Mouse (Mus musculus): ENCODE measurements around the gene Rhou. TPM values are rescaled to one million over a fixed set of nuclear protein-coding genes. Genes with fewer than 3 reads are reported as not detected.
"Not testable (repeated sequence)": the region's sequence is repeated elsewhere in the genome, so short reads cannot be mapped to it uniquely, and the experiment has no call there.

The Rhou gene
- 8.3 and 8.4 TPM in 2 replicates for polyA plus RNA-seq (2016; fragmentation: Nextera tagmentation; extraction: Ambion mirVana)

GRCm38 (mm10) chr8:123653308-123653993, at the start of gene Rhou:
Rhou (plus strand) TSS chr8:123653929.
- ATAC-seq (ENCODE audit: low FRiP score, low read depth), result peak; percentile 92
- H3K4me3 ChIP-seq, result peak within 1 kb of the TSS; percentile 73
- H3K27ac ChIP-seq (replicated peaks), result peak within 1 kb of the TSS; percentile 88
- no peaks in the 10 kb centered on the region for H3K9me3 ChIP-seq
- WGBS, result under 1% methylated on average over 31 of the region's 58 CpGs
- H3K36me3 ChIP-seq, result peaks cover 17% of the 10 kb centered on the region
- peak within 1 kb of the TSS; percentile 88 for H3K9ac ChIP-seq (replicated peaks)
- H3K27me3 ChIP-seq, result peaks cover 5% of the 10 kb centered on the region; the same call in 1 of the 2 replicates
- peak within 1 kb of the TSS; percentile 70 for H3K4me2 ChIP-seq (replicated peaks)
- H3K4me1 ChIP-seq, result peaks cover 19% of the 10 kb centered on the region

- H3K9ac ChIP-seq (replicated peaks); ATAC-seq (ENCODE audit: low FRiP score, low read depth); H3K27me3 ChIP-seq; H3K4me1 ChIP-seq; H3K9me3 ChIP-seq; H3K27ac ChIP-seq (replicated peaks); H3K4me3 ChIP-seq; H3K36me3 ChIP-seq; H3K4me2 ChIP-seq (replicated peaks): not testable (repeated sequence)
- 100% methylated on average over 1 of the region's 5 CpGs for WGBS
Observed at GRCm38 (mm10) chr8:123612652-123613051, 41.1 kb upstream of the Rhou start.

GRCm38 (mm10) chr8:123623523-123623922, 30.2 kb upstream of the Rhou start:
- H3K4me2 ChIP-seq (replicated peaks); H3K4me1 ChIP-seq; H3K9ac ChIP-seq (replicated peaks); H3K9me3 ChIP-seq; ATAC-seq (ENCODE audit: low FRiP score, low read depth); H3K36me3 ChIP-seq; H3K27ac ChIP-seq (replicated peaks); H3K4me3 ChIP-seq: not testable (repeated sequence)
- H3K27me3 ChIP-seq, result peaks cover 42% of the 10 kb centered on the region
- no CpG with 5 or more reads among the region's 39 CpGs for WGBS

- Histone ChIP-seq H3K27ac (replicated peaks) (no peak overlapping the region), H3K4me3 (no peak overlapping the region), H3K4me2 (replicated peaks) (no peak overlapping the region), H3K27me3 (peaks cover 45% of the 10 kb centered on the region), H3K9ac (replicated peaks) (no peak overlapping the region), H3K4me1 (peaks cover 9% of the 10 kb centered on the region; the same call in 1 of the 2 replicates), H3K36me3 (no peaks in the 10 kb centered on the region), H3K9me3 (no peaks in the 10 kb centered on the region)
- no peak for ATAC-seq (ENCODE audit: low FRiP score, low read depth)
- WGBS, result 52% methylated on average over 5 of the region's 5 CpGs
Observed at GRCm38 (mm10) chr8:123624274-123624673, 29.5 kb upstream of the Rhou start.

GRCm38 (mm10) chr8:123624702-123625101, 29.0 kb upstream of the Rhou start:
- Histone ChIP-seq H3K9ac (replicated peaks) (no peak overlapping the region), H3K4me2 (replicated peaks) (no peak overlapping the region), H3K4me1 (peaks cover 9% of the 10 kb centered on the region; the same call in 1 of the 2 replicates), H3K27ac (replicated peaks) (no peak overlapping the region), H3K4me3 (no peak overlapping the region), H3K9me3 (no peaks in the 10 kb centered on the region), H3K36me3 (no peaks in the 10 kb centered on the region), H3K27me3 (peaks cover 49% of the 10 kb centered on the region)
- ATAC-seq (ENCODE audit: low FRiP score, low read depth), result no peak
- 53% methylated on average over 1 of the region's 1 CpGs for WGBS

- Histone ChIP-seq H3K4me2 (replicated peaks) (no peak overlapping the region), H3K9me3 (no peaks in the 10 kb centered on the region), H3K9ac (replicated peaks) (no peak overlapping the region), H3K4me1 (peaks cover 9% of the 10 kb centered on the region; the same call in 1 of the 2 replicates), H3K27me3 (peaks cover 58% of the 10 kb centered on the region), H3K36me3 (no peaks in the 10 kb centered on the region), H3K4me3 (no peak overlapping the region), H3K27ac (replicated peaks) (no peak overlapping the region)
- 27% methylated on average over 2 of the region's 2 CpGs for WGBS
- ATAC-seq (ENCODE audit: low FRiP score, low read depth), result no peak
Observed at GRCm38 (mm10) chr8:123625717-123626116, 28.0 kb upstream of the Rhou start.

- Histone ChIP-seq H3K27me3 (peaks cover 65% of the 10 kb centered on the region), H3K4me2 (replicated peaks) (0 out of 2 replicates have a peak overlapping the region, but pooled peaks have one; percentile 57), H3K9ac (replicated peaks) (no peak overlapping the region), H3K4me1 (peaks cover 9% of the 10 kb centered on the region; the same call in 1 of the 2 replicates), H3K27ac (replicated peaks) (no peak overlapping the region), H3K4me3 (no peak overlapping the region), H3K9me3 (no peaks in the 10 kb centered on the region), H3K36me3 (no peaks in the 10 kb centered on the region)
- 65% methylated on average over 6 of the region's 6 CpGs for WGBS
- no peak for ATAC-seq (ENCODE audit: low FRiP score, low read depth)
Observed at GRCm38 (mm10) chr8:123627410-123628147, 26.1 kb upstream of the Rhou start.

GRCm38 (mm10) chr8:123628253-123628967, 25.3 kb upstream of the Rhou start:
- ATAC-seq (ENCODE audit: low FRiP score, low read depth), result 0 out of 2 replicates have a peak, but pooled peaks have one; percentile 38
- Histone ChIP-seq H3K36me3 (no peaks in the 10 kb centered on the region), H3K27ac (replicated peaks) (no peak overlapping the region), H3K4me2 (replicated peaks) (peak overlapping the region; percentile 57), H3K27me3 (peaks cover 72% of the 10 kb centered on the region), H3K9me3 (no peaks in the 10 kb centered on the region), H3K4me1 (peaks cover 9% of the 10 kb centered on the region; the same call in 1 of the 2 replicates), H3K9ac (replicated peaks) (no peak overlapping the region; the same call in 1 of the 2 replicates), H3K4me3 (peak overlapping the region; percentile 36)
- 3% methylated on average over 8 of the region's 8 CpGs for WGBS

- no peaks in the 10 kb centered on the region for H3K36me3 ChIP-seq
- no peak overlapping the region; the same call in 1 of the 2 replicates for H3K9ac ChIP-seq (replicated peaks)
- ATAC-seq (ENCODE audit: low FRiP score, low read depth), result 0 out of 2 replicates have a peak, but pooled peaks have one; percentile 27
- peaks cover 73% of the 10 kb centered on the region for H3K27me3 ChIP-seq
- H3K9me3 ChIP-seq, result no peaks in the 10 kb centered on the region
- H3K4me2 ChIP-seq (replicated peaks), result peak overlapping the region; percentile 57
- peaks cover 9% of the 10 kb centered on the region; the same call in 1 of the 2 replicates for H3K4me1 ChIP-seq
- no peak overlapping the region for H3K27ac ChIP-seq (replicated peaks)
- 13% methylated on average over 19 of the region's 19 CpGs for WGBS
- H3K4me3 ChIP-seq, result peak overlapping the region; percentile 36
Observed at GRCm38 (mm10) chr8:123628968-123629755, 24.6 kb upstream of the Rhou start.

GRCm38 (mm10) chr8:123630058-123630457, 23.7 kb upstream of the Rhou start:
- Histone ChIP-seq H3K9me3 (no peaks in the 10 kb centered on the region), H3K27ac (replicated peaks) (no peak overlapping the region), H3K36me3 (no peaks in the 10 kb centered on the region), H3K4me3 (0 out of 2 replicates have a peak overlapping the region, but pooled peaks have one; percentile 17), H3K4me1 (peaks cover 9% of the 10 kb centered on the region; the same call in 1 of the 2 replicates), H3K27me3 (peaks cover 64% of the 10 kb centered on the region), H3K4me2 (replicated peaks) (peak overlapping the region; percentile 39), H3K9ac (replicated peaks) (no peak overlapping the region)
- WGBS, result 52% methylated on average over 10 of the region's 10 CpGs
- ATAC-seq (ENCODE audit: low FRiP score, low read depth), result no peak

- no peak for ATAC-seq (ENCODE audit: low FRiP score, low read depth)
- Histone ChIP-seq H3K9ac (replicated peaks) (no peak overlapping the region), H3K4me2 (replicated peaks) (peak overlapping the region; percentile 39), H3K9me3 (no peaks in the 10 kb centered on the region), H3K4me1 (peaks cover 9% of the 10 kb centered on the region; the same call in 1 of the 2 replicates), H3K4me3 (peak overlapping the region; percentile 17; the same call in 1 of the 2 replicates), H3K36me3 (no peaks in the 10 kb centered on the region), H3K27ac (replicated peaks) (no peak overlapping the region), H3K27me3 (peaks cover 56% of the 10 kb centered on the region)
- 27% methylated on average over 12 of the region's 12 CpGs for WGBS
Observed at GRCm38 (mm10) chr8:123630841-123631251, 22.9 kb upstream of the Rhou start.

Data from midbrain, embryonic 12.5 days (tissue).